Mouse (Mus musculus) neutrophil, adult 5-6 weeks (primary cell): ENCODE measurements at regions not wholly inside any gene's neighbourhood (a gene's known extent, or its start where the extent isn't known, plus 50 kb on each side); places are given as distances from the start of the nearest gene placed in this dataset.
A peak's percentile ranks its signal among the peaks of the same experiment; 100 is the strongest.

Experiments
- ATAC-seq: fragments of 151-379, 151-347 bp; 2 replicates; pipeline ENCODE4 v1.8.0; 2017; ENCODE audit warnings: mild to moderate bottlenecking, moderate TSS enrichment; ENCODE audit not compliant: insufficient number of reproducible peaks, poor library complexity, low FRiP score, severe bottlenecking; ENCODE audit errors: extremely low read depth

DNA sequence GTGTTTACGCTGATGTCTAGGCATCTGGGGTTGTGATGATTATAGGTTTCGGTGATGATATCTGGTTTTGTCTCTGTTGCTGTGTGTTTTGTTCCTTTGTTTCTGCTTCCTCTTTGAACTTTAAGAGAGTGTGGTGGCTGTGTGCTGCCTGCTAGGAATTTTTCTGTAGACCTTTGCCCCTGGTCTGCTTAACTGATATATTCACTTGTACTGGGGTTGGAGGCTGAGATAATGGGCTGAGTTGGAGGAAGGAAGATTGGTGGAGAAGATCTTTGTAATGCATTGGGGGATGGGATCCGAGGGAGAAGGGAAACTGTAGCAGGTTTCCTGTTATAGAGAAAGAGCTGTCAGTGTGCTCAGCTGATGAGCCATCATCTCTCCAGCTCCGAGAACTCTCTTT is 55.8 kb downstream of the Mid1ip1 start:
- ATAC-seq: no peak

DNA sequence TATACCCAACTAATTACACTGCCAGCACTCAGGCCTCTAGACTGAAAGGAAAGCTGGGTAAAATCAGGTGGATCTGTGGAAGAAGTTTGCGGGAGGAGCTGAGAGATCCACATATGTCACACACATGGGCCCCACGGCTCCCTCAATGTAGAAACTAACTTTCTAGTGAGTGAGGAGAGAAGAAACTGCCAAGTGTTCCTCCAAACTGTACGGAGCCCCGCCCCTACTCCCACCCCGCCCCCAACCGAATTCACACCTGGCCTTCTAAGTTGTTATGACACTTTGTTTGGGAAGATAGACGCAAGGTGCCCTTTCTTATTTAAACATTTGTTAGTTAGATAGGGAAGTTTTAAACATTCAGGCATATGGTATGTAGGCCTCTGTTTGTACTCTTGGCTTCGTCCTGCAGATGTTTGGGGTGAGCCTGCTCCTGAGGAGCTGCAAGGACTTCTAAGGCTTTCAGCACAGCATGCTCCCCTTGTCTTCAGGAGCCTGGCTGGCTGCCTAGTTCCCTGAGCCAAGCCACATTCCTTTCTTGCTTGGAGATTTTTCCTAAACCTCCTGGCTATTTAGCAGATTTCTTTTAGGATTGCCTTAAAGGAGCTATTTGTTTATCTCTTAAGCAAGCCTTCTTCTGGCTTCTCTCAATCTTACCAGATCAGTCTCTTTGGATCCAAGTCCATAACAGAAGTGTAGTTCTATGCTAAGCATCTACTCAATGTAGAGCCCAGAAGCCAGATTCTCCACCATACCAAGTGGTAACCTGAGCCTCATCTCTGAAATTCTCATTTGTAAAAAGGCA is 61.1 kb downstream of the Mid1ip1 start:
- no peak for ATAC-seq

DNA sequence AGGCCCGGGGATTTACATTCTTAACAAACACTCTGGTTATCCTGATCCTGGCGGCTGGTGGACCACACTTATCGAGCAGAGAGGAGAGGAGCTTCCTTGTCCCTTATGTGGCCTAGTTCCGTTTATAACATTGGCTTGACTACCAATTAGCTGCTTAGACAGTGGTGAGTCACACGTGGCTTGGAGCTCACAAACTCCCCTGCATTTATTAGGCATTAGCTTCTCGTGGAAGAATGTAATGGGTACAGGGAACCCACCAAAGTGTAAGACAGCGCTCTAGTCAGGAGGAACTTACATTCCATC is 61.7 kb downstream of the Mid1ip1 start:
- ATAC-seq: no peak

DNA sequence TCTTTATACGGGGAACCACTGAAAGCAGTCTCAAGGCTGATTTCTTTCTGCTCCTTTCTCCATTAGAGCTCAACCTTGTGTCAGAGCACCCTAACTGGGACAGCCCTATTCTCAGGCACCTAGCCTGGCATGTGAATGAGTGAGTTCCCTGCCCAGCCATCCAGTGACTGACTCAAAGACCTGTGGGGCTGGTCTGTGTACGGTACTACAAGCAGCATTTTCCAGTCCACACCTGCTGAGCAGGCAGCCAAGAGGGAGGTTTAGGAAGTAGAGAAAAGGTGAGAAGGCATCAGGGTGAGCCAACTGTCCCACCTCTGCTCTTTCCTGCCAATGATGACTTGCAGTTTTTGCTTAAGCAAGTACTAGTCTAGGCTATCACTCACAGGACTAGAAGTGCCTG is 63.2 kb downstream of the Mid1ip1 start:
- no peak for ATAC-seq

DNA sequence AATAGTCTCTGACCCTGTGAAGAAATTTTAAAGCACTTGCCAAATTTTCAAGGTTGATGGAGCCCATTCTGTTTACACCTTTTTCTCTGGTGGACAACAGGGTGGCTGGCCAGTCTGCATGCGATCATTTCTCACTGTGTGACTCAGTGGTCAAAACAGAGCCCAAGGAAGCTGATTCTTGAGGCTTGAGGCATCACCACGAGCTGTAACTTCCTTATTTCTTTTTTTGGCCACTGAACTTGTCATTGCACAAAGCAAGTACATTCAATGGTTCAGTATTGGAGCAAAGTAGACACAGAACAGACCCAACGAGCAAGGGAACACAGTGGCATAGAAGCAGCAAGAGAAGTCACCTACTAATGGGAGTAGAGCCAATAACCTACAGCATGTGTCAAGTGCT is 71.5 kb downstream of the Mid1ip1 start:
- ATAC-seq: 0 out of 2 replicates have a peak, but pooled peaks have one; percentile 26

DNA sequence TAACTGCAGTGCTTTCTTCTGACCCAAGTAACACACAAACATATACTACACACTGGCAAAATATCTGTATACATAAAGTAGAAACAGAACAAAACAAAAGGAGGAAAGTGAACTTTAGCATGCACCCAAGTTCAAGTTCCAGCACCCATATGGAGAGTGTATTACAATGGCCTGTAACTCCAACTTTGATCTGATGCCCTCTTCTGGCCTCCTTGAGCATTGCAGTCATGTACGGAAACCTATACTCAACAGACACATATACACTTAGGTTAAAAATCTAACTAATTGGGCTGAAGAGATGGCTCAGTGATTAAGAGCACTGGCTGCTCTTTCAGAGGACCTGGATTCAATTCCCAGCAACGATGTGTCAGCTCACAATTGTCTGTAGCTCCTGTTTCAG is 72.2 kb downstream of the Mid1ip1 start:
- 0 out of 2 replicates have a peak, but pooled peaks have one; percentile 44 for ATAC-seq

DNA sequence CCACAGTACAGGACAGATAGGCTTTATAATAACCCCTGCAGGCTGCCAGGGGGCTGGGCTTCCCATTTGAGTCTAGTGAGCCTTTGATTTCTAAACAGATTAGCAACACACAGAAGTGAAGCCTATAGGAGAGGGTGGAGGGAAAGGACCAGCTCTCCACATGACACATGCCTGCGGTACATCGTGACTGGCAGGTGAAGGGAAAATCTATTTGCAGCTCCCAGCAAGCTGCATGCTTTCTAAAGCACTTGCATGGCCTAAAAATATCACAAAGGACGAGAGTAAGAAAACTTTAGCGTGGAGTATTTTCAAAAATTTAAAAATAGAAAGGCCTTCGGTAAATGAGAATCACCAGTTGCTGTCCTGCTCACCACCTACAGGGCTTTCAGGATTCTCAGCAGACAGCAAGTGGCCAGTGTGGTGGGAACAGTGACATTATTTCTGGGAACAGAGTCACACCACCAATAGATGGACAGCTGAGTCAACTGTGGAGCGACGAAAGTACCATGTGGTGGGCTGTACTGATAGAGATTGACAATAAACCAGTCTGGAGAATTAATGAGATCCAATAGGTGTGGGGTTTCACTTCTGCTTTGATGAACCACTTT is 105.6 kb downstream of the Mid1ip1 start:
- ATAC-seq: no peak

DNA sequence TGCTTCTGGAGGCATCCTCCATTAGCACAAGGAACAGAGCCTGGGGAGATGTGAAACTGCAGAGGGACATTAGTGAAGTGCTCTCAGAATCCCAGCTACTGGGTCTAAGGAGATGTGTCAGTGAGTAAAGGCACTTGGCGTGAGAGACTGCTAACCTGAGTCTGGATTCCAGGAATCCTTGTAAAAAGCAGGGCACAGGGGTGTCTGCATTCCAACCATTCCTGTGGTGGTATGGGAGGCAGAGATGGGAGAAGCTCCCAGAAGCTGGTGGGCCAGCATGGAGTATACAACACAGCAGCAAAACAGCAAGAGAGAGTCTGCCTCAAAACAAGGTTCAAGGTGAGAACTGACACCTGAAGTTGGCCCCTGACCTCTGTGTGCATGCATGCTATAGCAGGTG is 118.9 kb downstream of the Mid1ip1 start:
- ATAC-seq: no peak

DNA sequence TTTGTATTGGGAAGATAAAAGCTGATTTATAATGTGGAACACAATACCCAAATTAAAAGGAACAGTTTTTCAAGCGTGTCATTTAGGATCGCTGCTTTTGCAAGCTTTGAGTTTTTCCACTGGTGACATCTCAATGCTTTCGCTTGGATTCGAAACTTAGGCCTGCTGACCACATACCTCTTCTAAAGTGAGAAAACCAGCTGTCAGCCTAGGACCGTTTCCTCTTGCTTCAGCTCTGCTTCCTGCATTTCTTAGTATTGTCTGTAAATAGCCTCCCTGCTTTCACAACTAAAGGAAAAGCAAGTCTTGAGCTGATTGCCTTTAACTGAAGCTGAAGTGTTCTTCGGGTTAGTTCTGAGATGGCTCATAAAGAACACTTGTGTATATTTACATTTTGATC is 142.3 kb downstream of the Mid1ip1 start:
- ATAC-seq: no peak

DNA sequence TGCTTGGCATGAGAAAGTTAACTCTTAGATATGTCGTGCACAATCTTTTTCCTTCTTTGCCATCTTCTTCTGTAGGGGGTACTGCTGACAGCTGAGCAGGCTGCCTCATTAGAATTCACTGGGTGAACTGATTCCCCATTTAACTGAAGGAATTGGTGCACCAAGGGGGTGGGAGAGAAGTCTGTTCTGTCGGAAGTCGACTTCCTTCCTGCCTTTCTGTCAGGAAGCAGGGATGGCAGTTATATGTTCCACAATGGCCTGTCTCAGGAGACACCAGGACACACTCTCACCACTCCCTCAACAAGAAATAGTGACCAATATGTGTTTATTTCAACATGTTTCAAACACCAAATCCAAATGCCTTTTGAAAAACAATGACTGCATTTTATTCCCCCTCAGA is 142.9 kb downstream of the Mid1ip1 start:
- ATAC-seq: no peak

DNA sequence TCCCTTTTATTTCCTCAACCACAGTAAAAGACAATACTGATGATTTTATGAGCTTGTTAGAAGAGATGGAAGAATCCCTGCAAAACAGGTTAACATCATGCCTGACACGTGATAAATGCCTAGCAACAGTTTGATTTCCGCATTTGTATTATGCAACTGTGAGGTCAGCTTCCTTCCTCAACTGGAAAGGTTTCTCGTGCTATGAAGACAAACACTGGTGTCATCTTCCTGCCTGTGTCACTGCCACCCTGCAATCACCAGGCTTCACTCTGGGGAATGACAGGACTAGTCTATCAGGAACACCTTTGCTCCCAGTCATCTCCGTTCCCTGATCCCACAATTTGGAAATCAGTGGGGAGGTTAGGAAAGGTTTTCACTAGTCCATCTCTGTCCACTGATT is 156.8 kb downstream of the Mid1ip1 start:
- ATAC-seq: peak; percentile 95

DNA sequence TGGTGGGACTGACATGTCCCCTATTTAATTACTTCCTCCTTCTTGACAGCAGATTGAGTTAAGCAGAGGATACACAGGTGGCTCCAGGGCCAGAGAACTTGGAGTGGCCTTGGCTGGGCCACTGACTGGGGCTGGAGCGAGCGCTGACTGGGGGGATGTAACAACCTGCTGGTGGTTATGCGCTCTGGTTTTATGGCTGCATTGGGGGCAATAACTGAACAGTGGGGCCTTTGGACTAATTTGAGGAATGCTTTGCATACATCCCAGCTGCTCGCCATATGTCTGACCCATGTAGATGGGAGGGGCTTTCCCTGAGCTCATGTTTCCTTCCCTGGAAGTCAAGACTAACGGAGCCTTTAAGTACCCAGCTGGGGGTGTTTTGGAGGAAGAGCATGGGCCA is 163.0 kb downstream of the Mid1ip1 start:
- ATAC-seq: no peak

DNA sequence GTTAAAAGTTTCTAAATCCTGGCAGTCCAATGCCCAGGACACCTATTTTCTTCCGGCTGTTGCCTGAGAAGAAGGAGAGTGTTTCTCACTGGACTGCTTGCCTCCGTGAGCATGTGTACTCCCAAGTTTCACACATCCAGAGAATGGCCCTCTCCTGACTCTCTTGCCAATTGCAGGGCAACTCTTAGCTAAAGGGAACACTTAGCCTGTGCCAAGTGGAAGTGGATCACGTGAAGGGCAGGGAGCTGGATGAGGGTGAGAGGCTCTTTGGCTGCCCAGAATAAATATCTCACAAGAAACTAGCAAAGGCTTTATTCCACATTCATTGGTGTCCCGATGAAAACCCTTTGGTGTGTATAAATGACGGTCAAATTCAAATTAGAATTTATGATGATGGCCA is 164.1 kb downstream of the Mid1ip1 start:
- ATAC-seq: no peak

DNA sequence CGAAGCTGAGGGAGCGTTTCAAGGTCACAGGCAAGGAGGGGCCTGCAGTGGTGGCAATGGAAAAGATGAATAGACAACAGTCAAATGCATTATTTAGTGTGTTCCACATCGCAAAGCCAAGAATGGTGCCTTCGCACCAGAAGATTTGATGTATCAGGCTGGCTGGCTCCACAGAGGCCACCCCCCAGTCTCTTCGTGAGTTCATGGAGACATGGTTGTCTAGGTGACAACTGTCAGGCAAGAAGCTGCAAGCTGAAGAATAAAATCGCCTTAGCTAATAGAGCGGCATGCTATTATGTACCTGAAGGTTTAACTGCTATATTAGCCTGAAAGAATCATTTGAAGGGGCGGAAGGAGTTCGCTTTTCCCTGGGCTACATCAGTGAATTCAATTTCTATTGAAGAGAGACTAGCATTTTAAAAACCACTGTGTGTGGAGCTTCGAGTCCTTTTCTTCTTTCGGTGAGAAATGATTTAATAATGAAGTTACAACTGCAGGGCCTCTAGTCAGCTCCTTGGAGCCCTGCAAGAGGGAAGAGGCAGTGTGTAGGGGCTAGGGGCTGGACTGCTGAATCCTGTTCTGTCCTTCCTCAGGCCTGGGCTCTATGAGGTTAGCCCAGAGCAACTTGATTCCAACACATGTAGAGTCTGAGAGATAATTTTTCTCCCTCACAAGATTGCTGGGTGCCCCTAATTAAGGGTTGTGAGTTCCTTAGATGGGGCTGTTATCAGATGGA is 169.1 kb downstream of the Mid1ip1 start:
- no peak for ATAC-seq

DNA sequence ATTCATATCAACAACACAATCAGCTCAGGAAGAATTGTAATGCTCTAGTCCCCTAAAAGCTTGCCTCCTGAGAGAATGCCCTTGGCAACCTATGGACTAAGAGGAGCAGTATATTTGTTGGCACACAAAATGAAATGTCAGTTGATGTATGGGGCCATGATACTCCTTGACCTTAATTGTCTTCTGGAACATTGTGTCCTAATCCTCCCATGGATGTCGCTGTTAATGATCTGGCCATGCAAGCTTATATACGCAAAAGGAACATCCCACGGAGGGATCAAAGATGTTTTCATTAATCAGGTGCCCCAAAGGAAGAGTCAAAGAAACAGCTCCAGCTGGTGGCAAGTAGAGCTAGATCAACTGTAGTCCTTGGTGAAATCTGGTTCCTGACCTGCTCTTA is 178.0 kb downstream of the Mid1ip1 start:
- ATAC-seq: no peak

DNA sequence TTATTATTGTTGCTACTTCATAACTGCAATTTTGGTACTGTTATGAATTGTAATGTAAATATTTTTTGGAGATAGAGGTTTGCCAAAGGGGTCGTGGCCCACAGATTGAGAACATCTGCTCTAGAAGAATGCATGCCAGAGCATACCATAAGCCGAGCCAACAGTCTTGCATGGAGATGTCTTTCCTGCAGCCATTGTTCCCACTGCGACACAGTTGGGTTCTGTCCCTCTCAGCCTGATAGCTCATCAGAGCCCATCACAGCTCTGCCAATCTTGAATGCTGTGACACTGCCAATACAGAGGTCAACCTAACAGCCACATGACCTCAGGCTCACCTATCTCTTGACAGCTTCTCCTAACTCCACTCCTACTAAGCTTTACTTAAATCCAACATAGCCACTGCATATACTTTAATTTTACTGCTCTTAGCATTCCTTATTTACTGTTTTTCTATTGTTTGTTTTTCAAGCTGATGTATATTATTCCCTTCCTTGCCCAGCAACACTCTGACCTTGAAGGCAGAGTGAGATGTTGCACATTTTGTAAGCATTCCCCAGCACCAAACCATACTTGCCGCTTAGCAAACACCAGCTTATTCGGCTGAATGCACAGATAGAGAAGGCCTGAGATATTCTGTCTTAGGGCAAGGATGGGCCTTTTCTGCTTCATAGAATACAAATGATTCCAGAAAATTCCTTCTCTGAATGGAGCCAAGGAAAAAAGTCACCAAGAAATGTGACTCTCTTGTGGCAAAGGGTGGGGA is 181.6 kb downstream of the Mid1ip1 start:
- no peak for ATAC-seq

DNA sequence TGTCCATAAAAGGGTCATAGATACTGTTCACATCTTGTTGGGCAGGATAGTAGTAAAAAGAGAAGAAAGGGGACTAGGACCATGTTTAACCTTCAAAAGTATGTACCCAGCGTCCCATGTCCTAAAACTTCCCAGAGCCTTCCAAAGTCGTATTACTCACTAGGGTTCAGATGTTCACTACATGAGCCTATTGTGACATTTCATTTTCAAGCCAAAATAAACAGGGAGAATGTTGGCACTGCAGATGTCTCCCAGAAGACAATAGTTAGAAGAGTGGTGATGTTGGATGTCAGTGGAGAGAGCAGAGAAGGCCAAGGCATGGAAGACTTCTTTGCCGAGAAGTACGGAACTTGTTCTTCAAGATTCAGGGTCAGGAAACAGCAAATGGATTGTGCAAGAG is 187.9 kb downstream of the Mid1ip1 start:
- ATAC-seq: no peak

DNA sequence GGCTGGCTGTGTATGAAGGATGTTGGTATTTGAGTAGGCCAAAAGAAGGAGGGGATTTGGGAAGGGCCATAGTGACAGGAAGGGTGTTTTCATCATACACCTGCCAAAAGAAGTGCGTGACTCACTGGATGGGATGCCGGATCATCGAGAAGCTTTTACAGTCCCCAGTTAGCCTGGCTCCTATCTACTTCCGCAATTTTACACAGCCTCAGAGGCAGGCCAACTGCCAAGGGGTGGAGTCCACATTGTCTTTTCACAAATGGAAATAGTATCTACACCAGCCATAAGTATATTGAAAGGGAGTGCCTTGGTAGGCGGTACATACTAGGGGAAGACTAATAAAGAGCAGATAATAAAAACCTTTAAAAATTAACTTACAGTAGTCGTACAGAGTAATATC is 189.3 kb downstream of the Mid1ip1 start:
- no peak for ATAC-seq

DNA sequence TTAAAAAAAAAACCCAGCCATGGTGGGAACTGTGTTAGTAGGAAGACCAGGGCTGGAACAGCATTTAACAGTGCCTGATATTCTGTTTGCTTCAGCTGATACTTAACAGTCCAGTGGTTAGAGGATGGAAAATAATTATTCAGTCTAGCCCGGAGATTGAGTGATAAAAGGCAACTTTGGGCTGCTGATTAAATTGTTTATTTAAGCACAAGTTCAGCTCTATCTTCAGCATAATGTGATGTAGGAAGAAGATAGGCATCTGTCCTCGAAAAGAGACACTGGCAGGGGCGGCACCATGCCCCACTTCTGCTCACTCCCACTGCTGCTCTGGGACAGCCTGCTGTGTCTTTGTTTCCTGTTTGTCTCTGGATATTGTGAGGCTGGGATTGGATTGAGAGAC is 190.1 kb downstream of the Mid1ip1 start:
- ATAC-seq: no peak
